Mouse (Mus musculus): ENCODE data around the gene Pla2r1.

DNA sequence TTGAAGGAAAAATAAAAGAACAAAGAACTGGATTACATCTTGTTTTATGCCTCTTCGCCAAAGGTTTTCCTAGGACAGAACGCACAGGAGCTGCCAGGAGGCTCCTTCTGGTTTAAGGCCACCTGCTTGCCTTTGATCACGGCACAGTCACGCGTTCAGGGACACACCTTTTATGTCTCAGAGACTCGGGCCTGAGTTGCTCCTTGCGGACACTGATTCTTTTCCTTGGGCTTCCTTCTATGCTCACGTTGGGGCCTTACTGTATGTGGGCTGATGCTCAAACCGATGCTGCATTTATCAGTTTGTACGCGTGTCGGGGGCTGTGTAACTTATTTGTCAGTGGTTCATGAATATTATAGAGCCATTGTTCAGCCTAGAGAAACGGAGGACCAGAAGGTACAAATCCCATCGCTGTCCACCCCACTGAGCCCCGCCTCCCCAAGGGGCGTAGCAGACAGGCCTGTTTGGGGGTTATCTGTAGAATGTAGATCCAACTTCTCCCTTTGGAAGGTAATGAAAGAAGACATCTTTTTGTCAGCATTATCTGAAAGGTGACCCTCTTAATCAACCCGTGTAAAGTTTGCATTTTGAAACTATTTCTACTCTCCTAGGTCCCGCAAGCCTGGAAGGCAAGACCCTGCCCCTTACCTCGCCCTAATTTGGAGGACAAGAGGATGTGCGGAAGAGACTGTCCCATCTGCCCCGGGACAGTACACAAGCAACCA lies 769 bp downstream of the Pla2r1 start:
- no peak for TF ChIP-seq CTCF (IDR thresholded peaks at IDR 0.05; ENCODE audit: low read depth)
- TF ChIP-seq EP300 (optimal IDR thresholded peaks at IDR 0.05), result no peak

Data from stomach, postnatal 0 days (tissue).